Mouse (Mus musculus): Measurements from ENCODE around the gene Rims4. TPM values are rescaled to one million over a fixed set of nuclear protein-coding genes. Genes with fewer than 3 reads are reported as not detected.

Rims4 gene
- total RNA-seq, 2 experiments from 2014 or later = 90.5 to 234 TPM

DNA sequence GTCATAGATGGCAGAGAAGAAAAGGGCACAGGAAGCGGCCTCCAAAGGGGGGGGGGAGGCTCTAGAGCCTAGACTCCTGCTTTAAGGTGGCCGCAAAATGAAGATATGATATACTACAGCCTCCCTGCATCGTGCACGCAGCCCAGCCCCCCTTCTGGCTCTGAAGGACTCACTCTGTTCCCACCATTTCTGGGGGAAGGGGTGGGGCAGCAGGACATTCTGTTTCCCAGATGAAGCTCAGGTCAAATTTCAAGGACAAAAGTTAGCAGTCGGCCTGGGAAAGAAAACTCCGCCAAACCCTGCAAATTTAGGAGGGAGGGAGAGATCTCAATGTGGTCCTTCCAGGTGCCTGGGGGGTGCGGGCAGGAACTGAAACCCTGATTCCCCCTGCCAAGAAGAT, 4.8 kb downstream of the Rims4 start:
- no peak for DNase-seq (ENCODE audit: low spot score in 2 of 2)

DNA sequence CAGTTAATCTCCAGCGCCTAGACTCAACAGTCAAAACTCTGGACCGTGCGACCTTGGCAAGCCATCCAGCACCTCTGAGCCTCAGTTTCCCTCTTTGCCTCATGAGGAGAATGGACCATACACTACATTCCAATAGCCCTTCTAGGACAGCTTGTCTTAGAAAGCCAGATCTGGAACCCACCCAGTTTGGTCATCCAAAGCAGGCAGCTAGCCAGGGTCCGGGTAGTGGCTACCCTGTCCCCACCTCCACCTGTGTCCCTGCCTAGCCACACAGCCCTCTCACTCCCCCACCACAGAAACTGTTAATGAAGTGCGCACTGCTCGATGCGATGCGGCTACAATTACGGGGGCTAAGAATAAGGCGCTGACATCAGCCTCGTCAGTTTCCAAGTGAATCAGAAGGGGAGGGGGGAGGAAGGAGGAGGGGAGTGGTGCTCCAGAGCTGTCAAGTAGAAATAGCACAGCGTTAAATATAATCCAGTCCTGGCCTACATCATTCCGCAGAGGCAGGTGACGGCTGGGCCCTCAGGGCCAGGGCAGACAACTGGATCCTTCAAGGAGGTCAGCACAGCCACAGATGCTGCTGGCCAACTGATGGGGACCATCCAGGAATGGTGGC, 6.5 kb downstream of the Rims4 start:
- no peak for DNase-seq (ENCODE audit: low spot score in 2 of 2)

DNA sequence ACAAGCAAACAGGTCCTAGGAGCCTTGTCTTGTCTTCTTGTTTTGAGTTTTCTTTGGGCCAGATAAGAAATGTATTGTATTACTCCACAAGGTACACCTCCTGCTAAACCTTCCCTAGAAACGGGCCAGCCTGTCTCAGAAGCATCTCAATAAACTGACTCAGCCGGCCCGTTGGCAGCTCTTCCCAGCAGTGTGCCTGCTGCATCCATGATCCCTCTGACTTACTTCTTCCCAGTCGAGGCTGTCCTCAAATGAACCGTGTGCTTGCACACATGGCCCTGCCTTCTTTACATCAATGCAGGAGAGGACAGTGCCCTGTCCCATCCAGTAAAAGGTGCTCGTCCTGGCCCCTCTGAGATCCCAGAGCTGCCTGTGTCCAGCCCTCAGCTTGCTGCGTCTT, 8.9 kb downstream of the Rims4 start:
- DNase-seq (ENCODE audit: low spot score in 2 of 2) = no peak

DNA sequence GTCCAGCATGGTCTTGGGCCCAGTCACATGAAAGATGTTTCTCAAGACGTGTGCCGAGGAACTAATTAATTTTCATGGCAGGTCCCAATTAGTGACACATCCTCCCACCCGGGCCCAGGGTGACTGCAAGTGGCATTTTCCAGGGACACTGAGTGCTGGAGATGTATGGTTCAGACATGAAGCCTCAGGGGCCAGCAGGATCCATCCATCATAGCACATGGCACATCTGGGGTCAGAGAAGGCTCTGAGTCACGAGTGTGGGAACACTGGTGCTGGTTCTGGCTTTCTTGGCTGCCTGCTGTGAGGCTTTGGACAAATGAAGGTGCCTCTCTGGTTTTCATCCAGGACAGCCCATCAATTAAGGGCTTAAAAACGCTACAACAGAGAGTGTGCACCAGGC, 11.4 kb downstream of the Rims4 start:
- DNase-seq (ENCODE audit: low spot score in 2 of 2) = no peak

DNA sequence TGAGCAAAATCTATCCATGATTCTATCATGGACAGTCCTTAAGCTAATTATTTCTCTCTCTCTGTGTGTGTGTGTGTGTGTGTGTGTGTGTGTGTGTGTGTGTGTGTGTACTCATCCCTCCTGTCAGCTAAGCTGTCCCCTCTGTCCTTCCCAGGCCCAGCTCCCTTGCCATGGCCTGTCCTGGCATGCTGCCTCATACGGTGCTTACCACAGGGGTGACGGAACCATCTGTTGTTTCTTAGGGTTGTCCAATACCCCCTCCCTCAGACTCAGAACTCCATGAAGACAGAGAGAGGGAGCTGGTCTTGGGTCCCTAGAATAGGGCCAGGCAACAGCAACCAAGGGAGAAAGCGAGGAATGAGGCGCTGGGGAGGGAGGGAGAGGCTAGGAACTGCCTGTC, 14.2 kb downstream of the Rims4 start:
- DNase-seq (ENCODE audit: low spot score in 2 of 2) = peak in 1 of 2 experiments; percentile 38

DNA sequence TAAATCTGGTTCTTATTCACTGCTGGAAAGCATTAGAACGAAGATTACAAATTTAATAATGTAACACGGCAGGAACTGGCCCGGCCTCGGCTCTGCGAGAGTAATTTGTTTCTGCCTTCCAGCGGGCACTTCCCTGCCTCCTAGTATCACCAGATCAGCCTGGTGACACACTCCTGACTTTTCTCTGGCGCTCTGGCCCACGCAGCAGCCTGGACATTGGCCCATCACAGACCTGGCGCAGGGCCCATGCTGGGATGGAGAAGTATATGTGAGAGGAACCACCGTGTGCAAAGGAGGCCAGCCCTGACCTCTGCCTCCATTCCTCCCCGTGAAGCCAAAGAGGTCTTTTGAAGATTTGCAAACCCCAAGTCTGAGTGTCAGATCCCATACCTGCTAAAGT, 15.0 kb downstream of the Rims4 start:
- peak; percentile 64 to 78 for DNase-seq (ENCODE audit: low spot score in 2 of 2)

DNA sequence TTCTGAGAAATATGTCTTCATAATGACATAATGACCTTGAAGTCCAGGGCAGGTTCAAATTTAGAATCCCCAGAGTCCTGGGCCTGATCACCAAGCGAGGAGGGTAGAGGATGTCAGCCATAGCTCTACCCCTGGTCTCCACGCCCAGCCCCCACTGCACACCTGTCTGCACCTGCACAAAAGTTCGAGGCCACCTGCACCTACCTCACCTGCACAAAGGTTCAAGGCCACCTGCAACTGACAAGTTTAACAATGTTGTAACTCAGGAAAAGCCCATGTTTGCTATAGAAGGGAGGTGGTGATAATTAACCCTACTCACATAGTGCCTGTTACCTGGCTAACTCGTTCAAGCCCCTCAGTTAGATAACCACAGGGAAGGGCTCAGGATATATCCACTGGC, 16.0 kb downstream of the Rims4 start:
- no peak for DNase-seq (ENCODE audit: low spot score in 2 of 2)

DNA sequence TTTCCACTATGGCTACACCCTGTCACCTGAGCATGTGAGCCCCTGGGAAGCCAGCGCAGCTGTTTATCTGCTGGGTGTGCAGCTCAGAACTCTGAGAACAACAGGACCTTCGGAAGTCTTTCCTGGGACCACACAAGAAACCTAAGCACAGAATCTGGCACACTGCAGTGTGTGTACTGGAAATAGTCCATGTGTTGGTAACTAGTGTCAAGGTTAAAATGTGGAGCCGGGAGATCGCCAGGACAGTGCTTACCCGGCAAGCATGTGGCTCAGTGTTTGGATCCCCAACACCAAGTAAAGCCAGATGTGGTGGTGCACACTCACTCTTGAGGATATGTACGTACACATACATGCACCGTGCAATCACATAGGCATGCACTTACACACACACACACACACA, 17.4 kb downstream of the Rims4 start:
- DNase-seq (ENCODE audit: low spot score in 2 of 2) = no peak

DNA sequence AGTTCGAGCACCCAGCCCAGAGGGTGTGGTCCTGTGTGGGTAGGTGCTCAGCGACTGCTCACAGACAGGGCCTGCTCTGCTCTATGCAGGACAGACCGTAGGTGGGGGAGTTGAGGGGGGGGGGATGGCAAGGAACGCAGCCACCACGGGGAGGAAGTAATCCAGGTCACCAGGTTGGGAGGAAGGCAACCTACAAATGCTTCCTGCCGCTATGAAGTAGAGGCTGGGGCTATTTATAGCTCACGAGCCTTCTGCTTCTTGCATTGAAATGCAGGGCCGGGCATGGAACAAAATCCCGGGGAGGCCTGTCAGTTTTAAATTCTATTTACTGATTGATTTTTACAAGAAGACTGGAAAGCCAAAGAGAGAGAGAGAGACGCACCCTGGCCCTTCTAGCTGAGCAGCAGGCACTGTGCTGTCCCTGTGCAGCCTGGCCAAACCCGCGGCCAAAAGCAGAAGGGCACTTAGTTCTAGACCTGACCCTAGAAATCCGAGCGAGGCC, 18.5 kb downstream of the Rims4 start:
- DNase-seq (ENCODE audit: low spot score in 2 of 2) = no peak

DNA sequence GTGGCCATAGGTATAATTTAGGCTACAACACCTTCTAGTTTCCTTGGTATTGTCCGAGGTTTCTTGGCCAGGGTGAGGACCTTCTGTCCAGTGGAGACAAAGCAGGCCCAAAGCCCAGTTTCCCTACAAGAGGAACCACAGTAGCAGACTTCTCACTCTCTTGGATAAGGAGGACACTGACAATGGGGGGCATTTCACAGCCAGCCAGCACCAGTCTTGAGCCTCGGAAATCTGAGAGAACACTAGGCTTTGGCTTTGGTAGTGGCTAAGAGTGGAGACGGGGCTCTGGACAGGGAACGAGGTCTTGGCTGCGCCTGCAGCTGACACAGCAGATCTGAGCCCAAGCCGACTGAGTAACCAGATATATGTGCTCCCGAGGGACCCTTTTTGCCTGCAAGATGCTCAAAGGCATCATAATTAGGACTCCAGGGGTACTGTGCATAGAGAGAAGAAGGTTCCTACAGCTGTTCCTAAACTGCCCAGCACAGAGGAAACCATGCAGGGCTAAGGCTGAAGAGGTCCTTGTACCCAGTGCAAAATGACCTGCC, 20.4 kb downstream of the Rims4 start:
- DNase-seq (ENCODE audit: low spot score in 2 of 2) = no peak

DNA sequence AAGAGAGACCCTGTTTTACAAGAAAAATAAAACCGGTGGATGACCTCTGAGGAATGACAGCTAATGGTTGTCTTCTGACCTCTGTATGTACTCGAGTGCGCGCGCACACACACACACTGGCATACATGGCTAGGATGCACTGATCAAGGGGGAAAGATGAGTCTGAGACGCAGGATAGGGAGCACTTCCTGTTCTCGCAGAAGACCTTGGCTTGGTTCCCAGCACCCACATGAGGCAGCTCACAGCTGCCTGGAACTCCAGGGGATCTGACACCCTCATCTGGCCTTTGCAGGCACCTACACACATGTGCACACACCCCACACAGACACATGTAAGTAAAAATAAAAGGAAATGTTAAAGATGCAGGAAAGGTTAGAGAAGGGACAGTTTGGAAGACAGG, 21.5 kb downstream of the Rims4 start:
- DNase-seq (ENCODE audit: low spot score in 2 of 2) = no peak

DNA sequence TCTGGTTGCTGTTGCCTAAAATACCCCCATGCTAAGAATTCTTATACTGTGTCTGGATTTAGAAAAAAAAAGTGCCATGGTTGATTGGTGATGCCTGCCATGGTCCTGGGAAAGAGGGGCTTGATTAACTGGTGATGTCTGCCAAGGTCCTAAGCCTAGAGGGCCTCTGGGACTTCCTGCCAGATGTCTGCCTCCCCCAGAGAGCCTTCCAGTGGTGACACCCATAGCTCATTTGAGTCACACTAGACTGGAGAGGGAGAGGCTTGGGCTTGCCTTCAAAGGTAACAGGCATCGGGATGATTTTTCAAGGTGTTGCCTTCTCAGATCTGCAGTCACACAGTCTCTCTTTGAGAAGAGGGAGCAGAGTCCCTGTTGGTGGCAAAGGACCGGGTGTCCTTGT, 23.3 kb downstream of the Rims4 start:
- DNase-seq (ENCODE audit: low spot score in 2 of 2) = no peak

DNA sequence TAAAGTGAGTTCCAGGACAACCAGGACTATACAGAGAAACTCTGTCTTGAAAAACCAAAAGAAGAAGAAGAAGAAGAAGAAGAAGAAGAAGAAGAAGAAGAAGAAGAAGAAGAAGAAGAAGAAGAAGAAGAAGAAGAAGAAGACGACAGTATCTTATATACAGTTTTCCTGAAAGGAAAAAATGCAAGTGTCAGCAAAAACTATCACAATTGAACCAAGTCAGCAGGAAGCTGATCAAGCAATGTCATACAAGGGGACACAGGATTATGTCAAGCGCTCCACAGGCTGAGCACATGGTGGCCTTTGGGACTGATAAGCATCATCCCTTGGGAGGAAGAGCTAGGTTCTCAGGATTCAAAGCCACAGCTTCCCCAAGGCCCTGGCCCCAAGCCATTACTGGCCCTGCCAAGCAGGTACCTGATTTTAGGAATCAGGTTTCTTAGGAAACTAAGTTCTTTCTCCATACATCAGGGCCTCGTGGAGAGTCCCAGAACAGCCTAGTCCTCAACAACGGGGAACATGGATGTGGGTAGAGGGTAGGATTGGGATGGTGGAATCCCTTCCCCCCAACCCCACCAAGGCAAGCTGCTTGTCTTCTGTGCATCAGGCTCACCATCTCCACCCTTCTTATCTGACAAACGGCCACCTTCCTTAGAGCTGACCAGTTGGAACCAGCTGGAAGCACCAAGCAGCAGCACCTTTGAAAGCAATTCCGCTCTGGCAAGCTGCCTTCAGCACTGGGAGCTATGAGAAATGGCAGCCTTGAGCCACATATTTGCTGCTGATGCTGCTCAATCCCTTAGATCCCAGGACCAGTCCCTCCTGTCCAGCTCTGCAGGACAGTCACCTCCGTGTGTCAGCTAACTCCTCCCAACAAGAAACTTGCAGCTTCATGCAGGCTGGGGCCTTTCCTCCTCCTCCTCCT, 24.8 kb downstream of the Rims4 start:
- DNase-seq (ENCODE audit: low spot score in 2 of 2) = peak in 1 of 2 experiments; percentile 26

DNA sequence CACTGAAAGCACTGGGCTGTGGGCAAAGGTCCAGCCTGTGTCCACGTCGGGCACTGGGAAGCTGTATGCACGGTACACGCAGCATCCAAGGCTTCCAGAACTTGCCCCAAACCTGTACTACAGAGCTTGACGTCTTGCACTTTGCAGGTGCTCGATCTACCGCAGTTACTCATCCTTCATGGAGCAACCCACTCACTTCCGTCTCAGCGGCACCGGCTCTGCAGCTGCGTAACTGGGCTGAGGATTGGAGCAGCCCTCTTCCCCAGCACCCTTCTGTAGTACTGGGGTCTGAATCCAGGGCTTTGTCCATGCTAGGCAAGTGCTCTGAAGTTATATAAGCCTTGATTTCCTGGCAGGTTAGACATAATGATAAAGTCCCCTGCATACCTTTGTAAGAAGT, 27.2 kb downstream of the Rims4 start:
- DNase-seq (ENCODE audit: low spot score in 2 of 2) = no peak

DNA sequence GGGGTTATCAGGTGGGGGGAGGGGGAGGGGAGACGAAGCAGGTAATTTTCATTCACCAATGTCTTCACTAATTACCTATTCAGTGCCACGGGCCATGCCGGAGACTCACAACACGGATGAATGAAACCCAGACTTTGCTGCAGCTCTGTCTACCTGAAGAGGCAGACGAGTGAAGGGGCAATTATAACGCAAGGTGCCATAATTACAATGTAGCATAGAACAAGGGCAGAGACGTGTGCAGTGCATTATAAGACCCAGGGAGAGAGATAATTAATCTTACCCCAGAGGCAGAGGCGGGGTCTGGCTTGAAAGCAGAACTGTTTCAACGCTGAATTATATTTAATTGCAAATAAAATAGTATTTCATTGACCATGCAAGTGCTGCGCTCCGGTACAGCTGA, 27.9 kb downstream of the Rims4 start:
- no peak for DNase-seq (ENCODE audit: low spot score in 2 of 2)

DNA sequence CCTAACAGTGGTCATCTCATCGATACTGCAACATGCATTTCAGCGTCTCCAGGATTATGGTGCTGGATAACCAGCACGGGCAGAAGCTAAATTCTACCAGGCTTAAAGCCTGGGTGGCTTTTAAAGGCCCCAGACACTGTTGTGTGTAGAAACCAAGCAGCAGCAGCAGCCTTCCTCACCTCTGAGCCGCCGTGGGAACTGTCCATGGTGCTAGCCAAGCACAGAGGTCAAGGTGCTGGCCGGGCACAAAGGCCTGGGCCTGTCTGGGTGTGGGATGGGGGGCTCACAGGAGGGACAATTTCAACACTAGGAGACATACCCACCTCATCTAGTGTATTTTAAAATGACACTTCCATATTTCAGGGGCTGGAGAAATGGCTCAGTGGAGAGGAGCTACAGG, 29.1 kb downstream of the Rims4 start:
- peak in 1 of 2 experiments; percentile 40 for DNase-seq (ENCODE audit: low spot score in 2 of 2)

DNA sequence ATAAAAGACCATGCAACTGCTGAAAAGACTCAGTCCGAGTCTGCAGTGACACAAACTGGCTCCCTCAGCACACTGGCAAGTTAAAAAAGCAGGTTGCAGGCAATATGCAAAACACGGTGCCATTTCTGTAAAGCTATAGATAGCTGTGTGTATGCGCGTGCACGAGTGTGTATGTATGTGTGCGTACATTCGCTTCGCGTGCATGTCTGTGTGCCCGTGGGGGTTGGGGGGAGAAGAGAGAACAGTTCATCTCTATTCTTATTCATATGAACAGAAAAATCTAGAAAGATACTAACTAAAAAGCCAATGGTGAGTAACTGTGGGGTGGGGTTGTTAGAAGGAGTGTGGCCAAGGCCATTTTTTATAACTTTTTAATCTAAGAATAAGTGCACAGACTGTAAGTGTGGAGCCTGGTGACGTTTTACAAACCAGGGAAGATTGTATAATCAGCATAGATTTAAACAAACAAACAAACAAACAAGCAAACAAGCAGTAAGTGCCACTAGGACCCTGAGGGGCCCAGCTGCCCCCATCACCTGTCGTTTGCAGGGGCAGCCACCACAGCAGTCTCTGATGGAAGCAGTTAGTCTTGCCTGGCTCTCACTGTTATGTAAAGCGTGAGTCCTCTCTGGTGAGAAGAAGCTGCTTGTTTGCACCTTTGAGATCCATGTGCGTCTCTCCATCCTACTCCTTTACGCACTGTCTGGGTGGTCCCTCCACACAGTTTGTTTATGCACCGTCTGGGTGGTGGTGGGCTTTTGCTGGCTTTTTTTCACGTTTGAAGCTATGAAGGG, 35.4 kb downstream of the Rims4 start:
- DNase-seq (ENCODE audit: low spot score in 2 of 2) = no peak

DNA sequence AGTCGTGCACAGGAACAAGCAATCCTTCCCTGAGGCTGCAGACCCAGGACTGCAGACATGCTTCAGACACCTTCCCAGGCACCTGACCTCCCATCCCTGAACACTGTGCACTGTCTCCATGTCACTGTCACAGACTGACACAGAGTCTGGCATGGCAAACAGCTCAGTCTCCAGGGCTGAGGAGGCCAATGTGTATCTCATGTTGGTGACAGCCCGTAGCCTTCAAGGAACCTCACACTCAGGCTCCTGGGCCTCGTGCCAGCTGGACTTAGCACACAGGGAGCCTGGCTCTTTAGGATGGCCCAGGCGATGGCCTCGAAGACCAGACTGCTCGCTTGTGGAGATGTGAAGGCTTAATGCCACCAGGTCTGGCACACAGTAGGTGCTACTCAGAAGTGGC, 37.6 kb downstream of the Rims4 start:
- DNase-seq (ENCODE audit: low spot score in 2 of 2) = peak; percentile 53 to 64

DNA sequence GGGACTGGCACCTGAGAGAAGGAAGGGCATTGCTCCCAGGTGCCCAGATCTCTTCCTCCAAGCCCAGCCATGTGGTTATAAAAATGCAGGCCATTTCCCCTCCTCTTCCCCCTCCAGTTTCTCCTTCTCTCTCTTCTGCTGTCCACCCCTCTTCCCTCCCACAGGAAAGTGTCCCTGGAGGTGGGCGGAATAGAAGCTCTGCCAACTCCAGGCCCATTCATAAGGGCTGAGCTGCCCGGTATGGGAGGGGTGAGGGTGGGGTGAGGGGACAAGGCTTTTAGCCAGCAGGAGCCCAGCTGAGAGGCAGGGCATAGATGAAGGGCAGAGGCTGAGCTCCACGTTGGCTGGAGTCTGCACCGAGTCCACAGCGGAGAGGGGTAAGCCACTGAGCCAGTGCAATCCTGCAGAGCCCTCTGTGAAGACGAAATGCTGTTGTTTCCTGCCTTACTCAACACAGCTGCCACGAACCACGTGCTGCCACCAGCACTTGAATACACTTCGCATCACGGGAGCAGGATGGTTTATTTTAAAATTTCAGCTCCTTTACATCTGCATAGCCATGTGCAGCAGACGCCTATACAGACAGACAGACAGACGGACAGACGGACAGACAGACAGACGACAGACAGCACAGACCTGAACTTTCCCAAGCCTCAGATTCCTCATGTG, 41.5 kb downstream of the Rims4 start:
- DNase-seq (ENCODE audit: low spot score in 2 of 2) = no peak

DNA sequence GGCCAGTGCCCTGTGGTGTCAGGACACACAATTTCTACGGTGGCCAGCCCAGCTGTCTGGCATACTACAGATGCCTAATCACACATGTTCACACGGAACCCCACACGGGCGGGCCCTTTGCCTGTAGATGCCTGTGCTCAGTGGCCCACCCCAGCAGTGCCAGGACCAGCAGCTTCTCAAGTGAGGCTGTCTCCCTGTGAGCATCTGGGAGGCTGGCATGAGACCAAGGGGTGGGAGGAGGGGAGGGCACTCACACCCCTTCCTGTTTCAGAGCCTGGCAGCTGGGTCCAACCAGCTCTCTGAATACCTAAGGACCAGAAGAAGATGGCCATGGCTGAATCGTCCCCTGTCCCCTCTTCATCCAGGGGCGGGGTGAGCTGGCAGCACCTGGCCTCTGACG, 43.0 kb downstream of the Rims4 start:
- no peak for DNase-seq (ENCODE audit: low spot score in 2 of 2)

DNA sequence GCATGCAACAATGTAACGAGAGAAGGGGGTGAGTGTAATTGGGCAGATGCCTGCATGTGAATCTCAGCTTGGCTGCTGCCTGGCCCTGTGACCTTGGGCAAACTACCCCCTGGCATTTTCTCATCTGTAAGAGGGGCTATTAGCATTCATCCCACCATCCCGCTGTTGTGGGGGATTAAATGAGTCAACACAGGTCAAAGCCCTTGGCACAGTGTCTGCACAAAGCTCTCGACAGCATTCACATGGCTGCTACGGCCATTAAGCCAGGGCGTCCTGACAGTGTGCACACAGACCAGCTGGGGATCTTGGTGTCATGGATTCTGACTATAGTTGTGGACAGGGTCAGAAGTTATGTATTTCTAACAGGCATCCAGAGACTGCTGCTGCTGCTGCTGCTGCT, 43.6 kb downstream of the Rims4 start:
- no peak for DNase-seq (ENCODE audit: low spot score in 2 of 2)

Data from adrenal gland, adult 18-20 months (tissue).